8 mouse cellular contexts compared by ENCODE assay signal in genomic region chr4:132921488-132921887, GRCm38 (mm10). TPM values are rescaled to one million over a fixed set of nuclear protein-coding genes. Genes with fewer than 3 reads are reported as not detected.
A peak's percentile ranks its signal among the peaks of the same experiment; 100 is the strongest.
DNase-seq lines count a peak whose midpoint lies in the region; ATAC-seq and TF ChIP-seq lines count a peak whose summit lies in the region.

No protein-coding gene starts in this region.

- H3K27ac ChIP-seq in heart, embryonic 12.5 days (ENCODE audit: poor library complexity, severe bottlenecking) = peak overlapping the region; percentile 72; the same call in 1 of the 2 replicates
- H3K27ac ChIP-seq in ES-Bruce4 (ENCODE audit: insufficient read depth, low read length) = no peak overlapping the region
- H3K27ac ChIP-seq in forebrain, embryonic 13.5 days = no peak overlapping the region
- peak overlapping the region; percentile 99 for H3K27ac ChIP-seq in liver, embryonic 15.5 days (replicated peaks)

- no peak for TF ChIP-seq CTCF in ES-Bruce4 (IDR thresholded peaks at IDR 0.05; ENCODE audit: low read depth, low read length)

- H3K4me2 ChIP-seq in heart, embryonic 12.5 days = peak overlapping the region; percentile 90
- H3K4me2 ChIP-seq in forebrain, embryonic 13.5 days = peak overlapping the region; percentile 86
- peak overlapping the region; percentile 80 for H3K4me2 ChIP-seq in liver, embryonic 15.5 days

- TF ChIP-seq EP300 in ES-Bruce4 (IDR thresholded peaks at IDR 0.05; ENCODE audit: insufficient read depth, low read depth, low read length) = no peak

- H3K4me1 ChIP-seq in heart, embryonic 12.5 days (replicated peaks) = peaks cover 12% of the 10 kb centered on the region
- no peaks in the 10 kb centered on the region for H3K4me1 ChIP-seq in ES-Bruce4 (ENCODE audit: control insufficient read depth, insufficient read depth, low read length)
- peaks cover 12% of the 10 kb centered on the region for H3K4me1 ChIP-seq in forebrain, embryonic 13.5 days
- H3K4me1 ChIP-seq in liver, embryonic 15.5 days (replicated peaks) = peaks cover 37% of the 10 kb centered on the region

- H3K36me3 ChIP-seq in heart, embryonic 12.5 days = peaks cover 33% of the 10 kb centered on the region
- no peaks in the 10 kb centered on the region; the same call in 1 of the 2 replicates for H3K36me3 ChIP-seq in ES-Bruce4 (ENCODE audit: control insufficient read depth, insufficient read depth, low read length, poor library complexity, severe bottlenecking)
- peaks cover 26% of the 10 kb centered on the region for H3K36me3 ChIP-seq in forebrain, embryonic 13.5 days (ENCODE audit: poor library complexity, severe bottlenecking)
- peaks cover 31% of the 10 kb centered on the region for H3K36me3 ChIP-seq in liver, embryonic 15.5 days (replicated peaks)

- peak overlapping the region; percentile 82 for H3K9ac ChIP-seq in heart, embryonic 12.5 days
- peak overlapping the region; percentile 63 for H3K9ac ChIP-seq in ES-Bruce4 (ENCODE audit: low read depth, poor library complexity, severe bottlenecking)
- peak overlapping the region; percentile 96 for H3K9ac ChIP-seq in forebrain, embryonic 13.5 days
- peak overlapping the region; percentile 90 for H3K9ac ChIP-seq in liver, embryonic 15.5 days

- 27% methylated on average over 12 of the region's 12 CpGs for WGBS in heart, embryonic 12.5 days
- 40% methylated on average over 12 of the region's 12 CpGs for WGBS in forebrain, embryonic 13.5 days
- WGBS in liver, embryonic 15.5 days (ENCODE audit: insufficient replicate concordance) = 30% methylated on average over 12 of the region's 12 CpGs

- no peak for TF ChIP-seq POLR2A in ES-Bruce4 (IDR thresholded peaks at IDR 0.05; ENCODE audit: insufficient read depth, low read length)

- H3K9me3 ChIP-seq in heart, embryonic 12.5 days (replicated peaks) = no peaks in the 10 kb centered on the region
- H3K9me3 ChIP-seq in ES-Bruce4 (replicated peaks; ENCODE audit: control insufficient read depth, insufficient read depth, low read length, poor library complexity, severe bottlenecking) = no peaks in the 10 kb centered on the region
- no peaks in the 10 kb centered on the region for H3K9me3 ChIP-seq in forebrain, embryonic 13.5 days (replicated peaks)
- H3K9me3 ChIP-seq in liver, embryonic 15.5 days (replicated peaks) = no peaks in the 10 kb centered on the region

- DNase-seq in heart, postnatal 4 days = no peak
- DNase-seq in yolk sac, embryonic 10.5 days (ENCODE audit: low spot score) = no peak
- DNase-seq in frontal cortex, postnatal 14 days (ENCODE audit: low spot score in 2 of 2) = no peak
- DNase-seq in kidney, postnatal 14 days = no peak

- peak overlapping the region; percentile 89 for H3K4me3 ChIP-seq in heart, embryonic 12.5 days
- H3K4me3 ChIP-seq in ES-Bruce4 (ENCODE audit: low read depth, low read length) = peak overlapping the region; percentile 64
- H3K4me3 ChIP-seq in forebrain, embryonic 13.5 days = peak overlapping the region; percentile 94
- peak overlapping the region; percentile 87 for H3K4me3 ChIP-seq in liver, embryonic 15.5 days (replicated peaks)

- H3K27me3 ChIP-seq in heart, embryonic 12.5 days (replicated peaks) = no peaks in the 10 kb centered on the region
- no peaks in the 10 kb centered on the region for H3K27me3 ChIP-seq in ES-Bruce4 (ENCODE audit: control insufficient read depth, insufficient read depth, low read length, poor library complexity, severe bottlenecking)
- no peaks in the 10 kb centered on the region for H3K27me3 ChIP-seq in forebrain, embryonic 13.5 days
- no peaks in the 10 kb centered on the region for H3K27me3 ChIP-seq in liver, embryonic 15.5 days

- no peak for ATAC-seq in heart, embryonic 12.5 days (ENCODE audit: insufficient number of reproducible peaks, low FRiP score)
- ATAC-seq in forebrain, embryonic 13.5 days = no peak
- no peak for ATAC-seq in liver, embryonic 15.5 days (ENCODE audit: insufficient read depth)

RNA-seq across cellular contexts. Expression of gene Fam76a, which starts 0.9 kb away (rescaled TPM):
- 25.9 and 29.0 TPM in 2 replicates for polyA plus RNA-seq in heart, embryonic 12.5 days (2016; fragmentation: Nextera tagmentation; extraction: Ambion mirVana)
- total RNA-seq in heart, postnatal 4 days (2021) = 10 to 100 TPM; 33.5 to 38.1 TPM
- polyA plus RNA-seq in ES-Bruce4 (2011; ENCODE audit: insufficient read depth, insufficient read length, low read depth, missing spikeins) = 22.8 and 24.3 TPM in 2 replicates
- 35.2 and 43.5 TPM in 2 replicates for polyA plus RNA-seq in forebrain, embryonic 13.5 days (2015; fragmentation: Nextera tagmentation; extraction: Ambion mirVana)
- 27.6 and 28.5 TPM in 2 replicates for polyA plus RNA-seq in liver, embryonic 15.5 days (2015; fragmentation: Nextera tagmentation; extraction: Ambion mirVana)

RNA-seq across cellular contexts. Expression of gene Stx12, which starts 37.2 kb away (rescaled TPM):
- polyA plus RNA-seq in heart, embryonic 12.5 days (2016; fragmentation: Nextera tagmentation; extraction: Ambion mirVana) = 60.1 and 60.9 TPM in 2 replicates
- 10 to 100 TPM; 53.9 to 54.9 TPM for total RNA-seq in heart, postnatal 4 days (2021)
- 53.0 and 58.4 TPM in 2 replicates for polyA plus RNA-seq in ES-Bruce4 (2011; ENCODE audit: insufficient read depth, insufficient read length, low read depth, missing spikeins)
- polyA plus RNA-seq in forebrain, embryonic 13.5 days (2015; fragmentation: Nextera tagmentation; extraction: Ambion mirVana) = 116 and 119 TPM in 2 replicates
- polyA plus RNA-seq in liver, embryonic 15.5 days (2015; fragmentation: Nextera tagmentation; extraction: Ambion mirVana) = 14.8 and 15.9 TPM in 2 replicates

RNA-seq across cellular contexts. Expression of gene Fgr, which starts 52.4 kb away (rescaled TPM):
- 0.19 and 0.23 TPM in 2 replicates for polyA plus RNA-seq in heart, embryonic 12.5 days (2016; fragmentation: Nextera tagmentation; extraction: Ambion mirVana)
- total RNA-seq in heart, postnatal 4 days (2021) = under 1 TPM; 0.33 to 0.43 TPM
- 0.70 and 1.9 TPM in 2 replicates for polyA plus RNA-seq in ES-Bruce4 (2011; ENCODE audit: insufficient read depth, insufficient read length, low read depth, missing spikeins)
- polyA plus RNA-seq in forebrain, embryonic 13.5 days (2015; fragmentation: Nextera tagmentation; extraction: Ambion mirVana) = not detected in 2 replicates
- 2.7 and 2.8 TPM in 2 replicates for polyA plus RNA-seq in liver, embryonic 15.5 days (2015; fragmentation: Nextera tagmentation; extraction: Ambion mirVana)

Comparison
In these comparisons a context has a peak if more than half of its experiments do, and no peak if none do; other contexts are left out.
1. H3K27ac ChIP-seq: peak in heart, embryonic 12.5 days (single experiment) and liver, embryonic 15.5 days (single experiment); none in ES-Bruce4 (single experiment) and forebrain, embryonic 13.5 days (single experiment).
2. Peak in every context shown above with its lines, with median percentiles within 50 percentile points of each other: H3K4me2 ChIP-seq, H3K4me3 ChIP-seq and H3K9ac ChIP-seq.